Mouse (Mus musculus) kidney, embryonic 14.5 days (tissue): Measurements from ENCODE around the gene Gm43064. TPM values are rescaled to one million over a fixed set of nuclear protein-coding genes. Genes with fewer than 3 reads are reported as not detected.
"Not testable (repeated sequence)": the region's sequence is repeated elsewhere in the genome, so short reads cannot be mapped to it uniquely, and the experiment has no call there.

Experiments
- ATAC-seq: fragments of 200-750 bp; cut with Nextera tagmentation; 2 replicates; pipeline ENCODE4 v1.8.0; 2017; ENCODE audit warnings: moderate number of reproducible peaks, mild to moderate bottlenecking, moderate TSS enrichment, moderate library complexity; ENCODE audit not compliant: low FRiP score, low TSS enrichment
- H3K27ac ChIP-seq: fragments of 300-500 bp; sonication (generic); 2 replicates; pipeline ENCODE4 v1.5.1; 2014; ENCODE audit warnings: low read depth, mild to moderate bottlenecking, low read length, moderate library complexity, mixed read lengths
- H3K27me3 ChIP-seq: fragments of 300-500 bp; sonication (generic); 2 replicates; pipeline ENCODE4 v1.6.1; 2014; ENCODE audit warnings: mild to moderate bottlenecking, low read length; ENCODE audit not compliant: control insufficient read depth, insufficient read depth
- H3K36me3 ChIP-seq: fragments of 300-500 bp; sonication (generic); 2 replicates; pipeline ENCODE4 v1.6.1; 2014; ENCODE audit warnings: low read length, mixed read lengths; ENCODE audit not compliant: control insufficient read depth, insufficient read depth
- H3K4me1 ChIP-seq: fragments of 300-500 bp; sonication (generic); 2 replicates; pipeline ENCODE4 v1.6.1; 2014; ENCODE audit warnings: low read length, mixed read lengths; ENCODE audit not compliant: control insufficient read depth, insufficient read depth
- H3K4me2 ChIP-seq: fragments of 300-500 bp; sonication (generic); replicated peaks from 2 replicates; pipeline ENCODE4 v1.6.1; 2014; ENCODE audit warnings: low read depth, mild to moderate bottlenecking, low read length
- H3K4me3 ChIP-seq: fragments of 300-500 bp; sonication (generic); 2 replicates; pipeline ENCODE4 v1.5.1; 2014; ENCODE audit warnings: mild to moderate bottlenecking, low read length
- H3K9ac ChIP-seq: fragments of 300-500 bp; sonication (generic); 2 replicates; pipeline ENCODE4 v1.6.1; 2014; ENCODE audit warnings: low read depth, mild to moderate bottlenecking, low read length, moderate library complexity
- H3K9me3 ChIP-seq: fragments of 300-500 bp; sonication (generic); 2 replicates; pipeline ENCODE4 v1.6.1; 2016; ENCODE audit warnings: low read length; ENCODE audit not compliant: control insufficient read depth
- WGBS: fragments of 180-500 bp; shearing (Covaris S2); extraction: QIAGEN DNeasy Blood & Tissue Kit; methylation state at CpG from one replicate; pipeline ENCODE4 v1.1.7; 2014; 5-methylcytosine and 5-hydroxymethylcytosine counted together
- polyA plus RNA-seq: library from polyadenylated mRNA; unstranded; fragments of >200 nt; fragmentation: Nextera tagmentation; extraction: Ambion mirVana; gene quantifications from 2 replicates; pipeline ENCODE4 v1.2.1, GENCODE M21; 2014

The Gm43064 gene
- polyA plus RNA-seq, 1 experiment from 2014 or later: 0.12 TPM

- H3K4me2 ChIP-seq: peak within 1 kb of the TSS; percentile 79
- H3K9ac ChIP-seq: peak within 1 kb of the TSS; percentile 96
- H3K27ac ChIP-seq: peak within 1 kb of the TSS; percentile 86
- no peaks in the 10 kb centered on the region for H3K27me3 ChIP-seq
- H3K9me3 ChIP-seq: no peaks in the 10 kb centered on the region
- no peaks in the 10 kb centered on the region for H3K36me3 ChIP-seq
- ATAC-seq: peak; percentile 97
- H3K4me1 ChIP-seq: peaks cover 19% of the 10 kb centered on the region; the same call in 1 of the 2 replicates
- 10% methylated on average over 49 of the region's 49 CpGs for WGBS
- peak within 1 kb of the TSS; percentile 82 for H3K4me3 ChIP-seq
Observed at GRCm38 (mm10) chr3:103791230-103792110, 17.9 kb upstream of the Gm43064 start, which contains the start of gene Hipk1. Gene Hipk1, minus strand, starts transcription at chr3:103791563.

- peaks cover 19% of the 10 kb centered on the region; the same call in 1 of the 2 replicates for H3K4me1 ChIP-seq
- not testable (repeated sequence) for H3K9ac ChIP-seq, ATAC-seq, H3K9me3 ChIP-seq, H3K27ac ChIP-seq, H3K36me3 ChIP-seq, H3K27me3 ChIP-seq
- peak overlapping the region; percentile 79; the same call in 1 of the 2 replicates for H3K4me2 ChIP-seq
- peak overlapping the region; percentile 82 for H3K4me3 ChIP-seq
- 84% methylated on average over 5 of the region's 5 CpGs for WGBS
Observed at GRCm38 (mm10) chr3:103792111-103792406, 17.3 kb upstream of the Gm43064 start.

- Histone ChIP-seq H3K4me1 (peaks cover 16% of the 10 kb centered on the region; the same call in 1 of the 2 replicates), H3K4me3 (no peak overlapping the region), H3K9me3 (no peaks in the 10 kb centered on the region), H3K9ac (no peak overlapping the region), H3K36me3 (no peaks in the 10 kb centered on the region), H3K27ac (no peak overlapping the region), H3K27me3 (no peaks in the 10 kb centered on the region), H3K4me2 (no peak overlapping the region)
- no peak for ATAC-seq
- WGBS: 63% methylated on average over 1 of the region's 1 CpGs
Observed at GRCm38 (mm10) chr3:103792566-103792965, 16.8 kb upstream of the Gm43064 start.

GRCm38 (mm10) chr3:103796389-103796788 lies 13.0 kb upstream of the Gm43064 start:
- Histone ChIP-seq H3K4me1 (0 out of 2 replicates have a peak, but pooled peaks cover 3% of the 10 kb centered on the region), H3K9me3 (no peaks in the 10 kb centered on the region)
- 68% methylated on average over 2 of the region's 2 CpGs for WGBS

GRCm38 (mm10) chr3:103799507-103799906 lies 9.9 kb upstream of the Gm43064 start:
- no peaks in the 10 kb centered on the region for H3K9me3 ChIP-seq
- H3K9ac ChIP-seq: no peak overlapping the region
- no peaks in the 10 kb centered on the region for H3K4me1 ChIP-seq
- H3K27ac ChIP-seq: no peak overlapping the region
- WGBS: 85% methylated on average over 2 of the region's 2 CpGs
- no peak for ATAC-seq
- no peaks in the 10 kb centered on the region for H3K27me3 ChIP-seq
- peaks cover 22% of the 10 kb centered on the region for H3K36me3 ChIP-seq
- H3K4me3 ChIP-seq: no peak overlapping the region
- no peak overlapping the region for H3K4me2 ChIP-seq

More at GRCm38 (mm10) chr3:103796389-103796788, 13.0 kb upstream of the Gm43064 start:
- Histone ChIP-seq H3K4me3 (no peak overlapping the region), H3K9ac (no peak overlapping the region), H3K27ac (no peak overlapping the region), H3K27me3 (no peaks in the 10 kb centered on the region), H3K36me3 (no peaks in the 10 kb centered on the region), H3K4me2 (no peak overlapping the region)
- no peak for ATAC-seq

- WGBS: 73% methylated on average over 10 of the region's 10 CpGs
- Histone ChIP-seq H3K36me3 (peaks cover 37% of the 10 kb centered on the region), H3K27ac (peak overlapping the region; percentile 32; the same call in 1 of the 2 replicates), H3K4me1 (no peaks in the 10 kb centered on the region), H3K9me3 (no peaks in the 10 kb centered on the region), H3K9ac (no peak overlapping the region), H3K4me3 (no peak overlapping the region), H3K27me3 (no peaks in the 10 kb centered on the region), H3K4me2 (no peak overlapping the region)
- 0 out of 2 replicates have a peak, but pooled peaks have one; percentile 35 for ATAC-seq
Observed at GRCm38 (mm10) chr3:103801631-103802531, 7.5 kb upstream of the Gm43064 start.

- H3K4me3 ChIP-seq: no peak overlapping the region
- H3K27me3 ChIP-seq: no peaks in the 10 kb centered on the region
- no peak overlapping the region for H3K9ac ChIP-seq
- peaks cover under 1% of the 10 kb centered on the region; the same call in 1 of the 2 replicates for H3K4me1 ChIP-seq
- ATAC-seq: no peak
- peak overlapping the region; percentile 33; the same call in 1 of the 2 replicates for H3K27ac ChIP-seq
- H3K4me2 ChIP-seq: no peak overlapping the region
- WGBS: 80% methylated on average over 8 of the region's 8 CpGs
- peaks cover 37% of the 10 kb centered on the region for H3K36me3 ChIP-seq
- no peaks in the 10 kb centered on the region for H3K9me3 ChIP-seq
Observed at GRCm38 (mm10) chr3:103802861-103803260, 6.5 kb upstream of the Gm43064 start.

GRCm38 (mm10) chr3:103805671-103806070 lies 3.7 kb upstream of the Gm43064 start:
- Histone ChIP-seq H3K4me1 (peaks cover 12% of the 10 kb centered on the region; the same call in 1 of the 2 replicates), H3K4me3 (no peak overlapping the region), H3K9me3 (no peaks in the 10 kb centered on the region), H3K4me2 (no peak overlapping the region), H3K27me3 (no peaks in the 10 kb centered on the region), H3K36me3 (peaks cover 37% of the 10 kb centered on the region), H3K27ac (no peak overlapping the region), H3K9ac (no peak overlapping the region)
- 91% methylated on average over 1 of the region's 1 CpGs for WGBS
- no peak for ATAC-seq
